Mouse (Mus musculus): ENCODE results near the gene Usp35.

DNA sequence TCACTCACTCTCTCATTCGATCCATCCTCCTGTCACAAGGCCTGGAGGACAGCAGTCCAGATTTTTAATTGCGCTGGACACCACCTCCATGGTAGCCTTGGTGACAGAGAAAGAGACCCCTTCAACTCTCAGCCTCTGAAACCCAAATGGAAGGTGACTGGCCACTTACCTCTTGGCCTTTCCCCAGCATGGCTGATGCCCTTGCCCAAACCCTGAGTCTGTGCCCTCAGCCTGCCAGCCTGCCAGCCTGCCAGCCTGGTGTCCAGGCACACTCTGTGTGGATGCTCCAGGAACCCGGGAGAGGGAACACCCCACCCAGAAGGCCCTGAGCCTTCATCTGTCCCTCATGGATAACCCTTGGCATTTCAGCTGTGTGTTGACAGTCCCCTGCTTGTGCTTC is 2.1 kb downstream of the Usp35 start:
- TF ChIP-seq USF1 (IDR thresholded peaks at IDR 0.05; ENCODE audit: low read depth) (no peak), CEBPB (IDR thresholded peaks at IDR 0.05; ENCODE audit: insufficient read depth, poor library complexity, severe bottlenecking) (no peak), POLR2A (IDR thresholded peaks at IDR 0.05; ENCODE audit: insufficient read length, low read depth) (no peak), POLR2AphosphoS2 (IDR thresholded peaks at IDR 0.05; ENCODE audit: insufficient read length, low read depth) (no peak), TCF3 (IDR thresholded peaks at IDR 0.05; ENCODE audit: insufficient read length, low read depth) (no peak), MYOG (IDR thresholded peaks at IDR 0.05; ENCODE audit: control insufficient read depth in 1 of 3, insufficient read depth in 1 of 3, insufficient read length in 2 of 3, low read depth in 2 of 3) (no peak), TCF12 (IDR thresholded peaks at IDR 0.05; ENCODE audit: insufficient read depth, poor library complexity, severe bottlenecking) (no peak), MYOD1 (IDR thresholded peaks at IDR 0.05; ENCODE audit: control insufficient read depth in 1 of 3, insufficient read length in 2 of 3, low read depth in 2 of 3) (no peak), MAX (IDR thresholded peaks at IDR 0.05; ENCODE audit: low read depth) (no peak)
